27 mouse cellular contexts compared by ENCODE assay signal in the genomic region with DNA sequence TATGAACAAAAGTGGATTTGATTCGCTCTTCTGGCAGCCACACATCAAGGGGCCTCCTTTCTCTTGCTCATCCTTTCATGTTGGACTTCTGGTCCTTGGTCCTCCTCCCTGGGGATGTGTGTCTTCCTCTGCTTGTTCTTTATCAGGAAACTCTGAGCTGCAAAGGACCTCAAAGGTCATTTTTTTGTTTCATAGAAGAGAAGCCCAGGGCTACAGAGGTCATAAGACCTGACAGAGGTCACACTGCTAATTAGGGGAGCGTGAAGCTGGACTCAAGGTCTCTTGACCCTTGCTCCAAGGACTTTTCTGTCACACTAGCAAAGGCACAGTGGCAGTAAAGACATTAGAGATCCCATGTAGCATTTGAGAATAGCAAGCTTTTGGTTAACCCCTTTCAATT.
DNase-seq lines count a peak whose midpoint lies in the region; ATAC-seq and TF ChIP-seq lines count a peak whose summit lies in the region.
"Had no signal": no experiment of that assay in that cellular context is flagged by ENCODE, and none has a peak within 500 bp of the region (broad histone marks: within the 10 kb centered on the region; RNA-seq: fewer than 3 reads in every experiment).

No protein-coding gene starts in this region.

- no peak overlapping the region for H3K27ac ChIP-seq in midbrain, embryonic 11.5 days (ENCODE audit: low read depth, low read length)
- H3K27ac ChIP-seq in midbrain, postnatal 0 days (ENCODE audit: low read depth, low read length) = no peak overlapping the region
- H3K27ac ChIP-seq in thymus, adult 2 months (ENCODE audit: control insufficient read depth, insufficient read depth, low read length) = no peak overlapping the region
- H3K27ac ChIP-seq: forebrain, embryonic 10.5 days; forebrain, embryonic 13.5 days; heart, embryonic 10.5 days; heart, embryonic 13.5 days; hindbrain, embryonic 12.5 days; intestine, embryonic 15.5 days had no signal

- H3K36me3 ChIP-seq in midbrain, embryonic 11.5 days (ENCODE audit: control insufficient read depth, insufficient read depth, low read length) = no peaks in the 10 kb centered on the region
- no peaks in the 10 kb centered on the region for H3K36me3 ChIP-seq in midbrain, postnatal 0 days (ENCODE audit: insufficient read depth, low read length)
- H3K36me3 ChIP-seq in thymus, adult 2 months (ENCODE audit: control insufficient read depth, insufficient read depth, low read length) = no peaks in the 10 kb centered on the region
- H3K36me3 ChIP-seq: forebrain, embryonic 10.5 days; heart, embryonic 10.5 days; heart, embryonic 13.5 days; hindbrain, embryonic 12.5 days; intestine, embryonic 15.5 days had no signal

- TF ChIP-seq CTCF in midbrain, postnatal 0 days (IDR thresholded peaks at IDR 0.05) = no peak
- no peak for TF ChIP-seq CTCF in thymus, adult 2 months (IDR thresholded peaks at IDR 0.05; ENCODE audit: borderline replicate concordance, control insufficient read depth, extremely low read depth, insufficient read depth, low read length, poor library complexity)

- DNase-seq in heart, adult 11 months = peak; percentile 22
- DNase-seq in heart, adult 8-10 months (ENCODE audit: low spot score) = no peak
- peak; percentile 87 for DNase-seq in midbrain, embryonic 11.5 days (ENCODE audit: low spot score, missing footprints)
- DNase-seq in midbrain, postnatal 0 days (ENCODE audit: low spot score) = no peak
- peak; percentile 70 for DNase-seq in embryo, embryonic 9.5 days (ENCODE audit: extremely low spot score)
- no peak for DNase-seq in adrenal gland, postnatal 36 days
- no peak for DNase-seq in thymus, adult 2 months
- DNase-seq in gastrocnemius, postnatal 36 days = no peak
- DNase-seq: adrenal gland, adult 8-10 months; adrenal gland, postnatal 25 days; cerebellum, adult 11 months; cerebellum, adult 2 months; cerebellum, adult 9-11 months; cerebellum, postnatal 36 days; gastrocnemius, postnatal 10 days; heart, adult 18-20 months; heart, postnatal 14 days; heart, postnatal 4 days had no signal

- H3K27me3 ChIP-seq in midbrain, embryonic 11.5 days (ENCODE audit: control insufficient read depth, insufficient read depth, low read length) = no peaks in the 10 kb centered on the region
- H3K27me3 ChIP-seq in midbrain, postnatal 0 days (ENCODE audit: insufficient read depth, low read length) = no peaks in the 10 kb centered on the region
- no peaks in the 10 kb centered on the region for H3K27me3 ChIP-seq in thymus, adult 2 months (ENCODE audit: control insufficient read depth, insufficient read depth, low read length)
- H3K27me3 ChIP-seq: forebrain, embryonic 13.5 days; heart, embryonic 13.5 days; hindbrain, embryonic 12.5 days; intestine, embryonic 15.5 days had no signal

- intact Hi-C loops in gastrocnemius, postnatal 36 days (cut with DNase I) = no loop called here

- WGBS in midbrain, embryonic 11.5 days = 4% methylated on average over 2 of the region's 2 CpGs
- WGBS in midbrain, postnatal 0 days = 37% methylated on average over 2 of the region's 2 CpGs
- 73% methylated on average over 2 of the region's 2 CpGs for WGBS in thymus, adult 2 months

- no peaks in the 10 kb centered on the region for H3K9me3 ChIP-seq in midbrain, embryonic 11.5 days (ENCODE audit: control insufficient read depth, low read length)
- no peaks in the 10 kb centered on the region for H3K9me3 ChIP-seq in midbrain, postnatal 0 days (ENCODE audit: low read length)
- H3K9me3 ChIP-seq: forebrain, embryonic 10.5 days; forebrain, embryonic 13.5 days; heart, embryonic 10.5 days; heart, embryonic 13.5 days; hindbrain, embryonic 12.5 days; intestine, embryonic 15.5 days had no signal

- H3K4me3 ChIP-seq in midbrain, embryonic 11.5 days (ENCODE audit: low read depth, low read length) = no peak overlapping the region
- no peak overlapping the region for H3K4me3 ChIP-seq in midbrain, postnatal 0 days (ENCODE audit: low read depth, low read length)
- no peak overlapping the region for H3K4me3 ChIP-seq in thymus, adult 2 months (ENCODE audit: control insufficient read depth, insufficient read depth, low read length)
- H3K4me3 ChIP-seq: forebrain, embryonic 10.5 days; forebrain, embryonic 13.5 days; heart, embryonic 10.5 days; heart, embryonic 13.5 days; hindbrain, embryonic 12.5 days; intestine, embryonic 15.5 days had no signal

- no peak for TF ChIP-seq POLR2A in thymus, adult 2 months (IDR thresholded peaks at IDR 0.05; ENCODE audit: control insufficient read depth, extremely low read depth, insufficient read depth, low read length, poor library complexity)

- no peak overlapping the region for H3K4me2 ChIP-seq in midbrain, embryonic 11.5 days
- H3K4me2 ChIP-seq in midbrain, postnatal 0 days (ENCODE audit: low read depth, low read length, poor library complexity, severe bottlenecking) = no peak overlapping the region
- H3K4me2 ChIP-seq: forebrain, embryonic 13.5 days; heart, embryonic 13.5 days; hindbrain, embryonic 12.5 days; intestine, embryonic 15.5 days had no signal

- peaks cover 3% of the 10 kb centered on the region; the same call in 1 of the 2 replicates for H3K4me1 ChIP-seq in midbrain, embryonic 11.5 days (ENCODE audit: control insufficient read depth, insufficient read depth, low read length)
- H3K4me1 ChIP-seq in midbrain, postnatal 0 days (ENCODE audit: insufficient read depth, low read length) = no peaks in the 10 kb centered on the region
- H3K4me1 ChIP-seq in thymus, adult 2 months (replicated peaks; ENCODE audit: control insufficient read depth, insufficient read depth, low read length) = no peaks in the 10 kb centered on the region
- H3K4me1 ChIP-seq: forebrain, embryonic 13.5 days; heart, embryonic 10.5 days; heart, embryonic 13.5 days; hindbrain, embryonic 12.5 days; intestine, embryonic 15.5 days had no signal

- H3K9ac ChIP-seq in midbrain, embryonic 11.5 days (ENCODE audit: low read length) = no peak overlapping the region
- H3K9ac ChIP-seq in midbrain, postnatal 0 days (replicated peaks; ENCODE audit: low read length, poor library complexity, severe bottlenecking) = no peak overlapping the region
- H3K9ac ChIP-seq: forebrain, embryonic 13.5 days; heart, embryonic 13.5 days; hindbrain, embryonic 12.5 days; intestine, embryonic 15.5 days had no signal

- ATAC-seq in midbrain, embryonic 11.5 days (ENCODE audit: low FRiP score) = no peak
- ATAC-seq in midbrain, postnatal 0 days (ENCODE audit: low FRiP score) = no peak
- ATAC-seq: activated CD4-positive, CD25-positive, alpha-beta regulatory T cell, adult 4 months; forebrain, embryonic 13.5 days; forebrain, embryonic 16.5 days; hindbrain, embryonic 16.5 days; intestine, embryonic 15.5 days had no signal

Comparison
In these comparisons a context has a peak if more than half of its experiments do, and no peak if none do; other contexts are left out.
1. DNase-seq: peak in heart, adult 11 months (single experiment), midbrain, embryonic 11.5 days (single experiment) and embryo, embryonic 9.5 days (single experiment); none in heart, adult 8-10 months (single experiment), midbrain, postnatal 0 days (single experiment), adrenal gland, postnatal 36 days (0 of 2), thymus, adult 2 months (single experiment) and gastrocnemius, postnatal 36 days (0 of 2).